Mouse (Mus musculus) C2C12 (cell line): ENCODE data around the gene Ppp1r14b.
A peak's percentile ranks its signal among the peaks of the same experiment; 100 is the strongest.

Experiments
- CEBPB ChIP-seq: IDR thresholded peaks from one replicate; pipeline ENCODE4 v1.6.1; 2011; ENCODE audit warnings: low read depth, mild to moderate bottlenecking, control low read depth, moderate library complexity
- CTCF ChIP-seq: IDR thresholded peaks from one replicate; pipeline ENCODE4 v1.5.1; 2011; ENCODE audit not compliant: control insufficient read depth, insufficient read depth, insufficient read length
- FOSL1 ChIP-seq: IDR thresholded peaks from one replicate; pipeline ENCODE4 v1.8.0; 2011; ENCODE audit warnings: mild to moderate bottlenecking, low read length; ENCODE audit not compliant: poor library complexity, insufficient read depth, severe bottlenecking
- MAX ChIP-seq: IDR thresholded peaks from one replicate; pipeline ENCODE4 v1.6.1; 2011; ENCODE audit warnings: mild to moderate bottlenecking, control low read depth
- MYOD1 ChIP-seq: IDR thresholded peaks from one replicate; pipeline ENCODE4 v1.6.1; 2011; ENCODE audit warnings: low read depth; ENCODE audit not compliant: control insufficient read depth, insufficient read length
- MYOG ChIP-seq: IDR thresholded peaks from one replicate; pipeline ENCODE4 v1.6.1; 2011; ENCODE audit not compliant: control insufficient read depth, insufficient read length; ENCODE audit errors: extremely low read depth
- USF1 ChIP-seq: IDR thresholded peaks from one replicate; pipeline ENCODE4 v1.6.1; 2011; ENCODE audit warnings: low read depth, mild to moderate bottlenecking, control low read depth, moderate library complexity

GRCm38 (mm10) chr19:6974211-6975205, at the start of gene Ppp1r14b:
- no peak for TF ChIP-seq CTCF
- TF ChIP-seq FOSL1 = no peak
- peak; percentile 4 for TF ChIP-seq MAX
- TF ChIP-seq CEBPB = no peak
- no peak for TF ChIP-seq MYOD1
- TF ChIP-seq MYOG = no peak
- peak; percentile 87 for TF ChIP-seq USF1
